Mouse (Mus musculus): ENCODE results near the gene Gpx4. TPM values are rescaled to one million over a fixed set of nuclear protein-coding genes. Genes with fewer than 3 reads are reported as not detected.

The Gpx4 gene
- polyA plus RNA-seq, 1 experiment: 964 TPM

DNA sequence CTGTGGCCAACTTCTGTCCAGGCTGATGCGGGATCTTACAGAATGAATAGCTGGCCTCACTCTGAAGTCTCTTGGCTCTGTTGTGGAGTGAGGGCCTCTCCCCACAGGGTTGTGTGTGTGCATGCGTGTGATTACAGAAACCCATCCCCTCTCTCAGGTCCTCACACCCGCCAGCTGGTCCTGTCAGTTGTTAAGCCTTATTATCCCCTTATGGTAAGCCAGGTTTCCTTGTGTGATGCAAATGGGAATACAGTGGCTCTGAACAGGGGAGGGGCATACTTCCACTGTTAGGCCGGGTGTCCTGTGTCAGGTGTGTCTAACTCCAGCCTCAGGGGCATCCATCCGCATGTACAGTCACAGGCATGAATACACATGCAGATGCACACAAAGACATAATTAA, 1.2 kb upstream of the Gpx4 start:
- TF ChIP-seq POLR2A (IDR thresholded peaks at IDR 0.05; ENCODE audit: borderline replicate concordance, insufficient read depth, low read length) (no peak), CTCF (IDR thresholded peaks at IDR 0.05; ENCODE audit: borderline replicate concordance, insufficient read depth, low read depth, low read length) (no peak)
- Histone ChIP-seq H3K27ac (ENCODE audit: insufficient read depth, low read length) (no peak overlapping the region), H3K27me3 (ENCODE audit: control insufficient read depth, insufficient read depth, low read length) (no peaks in the 10 kb centered on the region), H3K4me1 (ENCODE audit: control insufficient read depth, insufficient read depth, low read length) (no peaks in the 10 kb centered on the region), H3K4me3 (replicated peaks; ENCODE audit: insufficient read depth, low read depth, low read length) (no peak overlapping the region)
- 79% methylated on average over 5 of the region's 5 CpGs for WGBS
- no peak for DNase-seq

DNA sequence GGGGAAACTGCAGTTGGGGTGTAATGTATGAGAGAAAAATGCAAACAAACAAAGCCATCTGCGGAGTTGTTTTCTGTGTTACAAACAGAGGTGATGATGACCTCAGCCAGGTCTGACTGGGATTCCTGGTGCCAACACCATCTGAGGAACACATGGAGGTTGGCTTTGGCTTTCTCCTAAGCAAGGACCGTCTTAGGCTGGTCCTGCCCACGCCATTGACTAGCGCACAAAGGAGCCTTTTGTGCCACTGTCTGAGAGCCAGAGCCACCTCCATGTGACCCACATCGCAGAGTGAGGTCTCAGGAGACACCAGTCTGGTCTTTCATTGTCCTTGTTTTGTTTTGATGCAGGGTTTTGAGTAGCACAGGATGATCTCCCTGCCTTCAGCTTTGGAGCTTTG, 1.4 kb downstream of the Gpx4 start:
- no peaks in the 10 kb centered on the region for H3K4me1 ChIP-seq (ENCODE audit: control insufficient read depth, insufficient read depth, low read length)
- H3K27ac ChIP-seq (ENCODE audit: insufficient read depth, low read length): no peak overlapping the region
- DNase-seq: no peak
- 26% methylated on average over 5 of the region's 5 CpGs for WGBS
- no peak overlapping the region for H3K4me3 ChIP-seq (replicated peaks; ENCODE audit: insufficient read depth, low read depth, low read length)
- H3K27me3 ChIP-seq (ENCODE audit: control insufficient read depth, insufficient read depth, low read length): no peaks in the 10 kb centered on the region
- TF ChIP-seq CTCF (IDR thresholded peaks at IDR 0.05; ENCODE audit: borderline replicate concordance, insufficient read depth, low read depth, low read length) (no peak), POLR2A (IDR thresholded peaks at IDR 0.05; ENCODE audit: borderline replicate concordance, insufficient read depth, low read length) (no peak)

DNA sequence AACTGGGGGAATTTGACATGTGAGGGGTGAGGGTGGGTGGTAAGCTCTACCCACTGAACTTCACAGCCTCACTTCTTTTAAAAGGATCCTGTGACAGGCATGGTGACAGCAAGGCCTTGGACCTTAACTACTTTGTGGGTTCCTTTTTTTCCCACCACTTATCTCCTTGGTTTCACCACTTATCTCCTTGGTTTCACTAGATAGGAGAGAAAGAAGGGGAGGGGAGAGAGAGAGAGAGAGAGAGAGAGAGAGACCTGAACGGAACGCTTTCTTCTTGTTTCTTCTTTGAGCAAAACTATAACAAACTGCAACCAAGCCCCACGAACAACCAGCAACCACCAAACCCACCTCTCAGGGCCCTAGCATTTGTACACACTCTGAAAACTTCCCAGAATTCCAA, 1.9 kb downstream of the Gpx4 start:
- H3K4me1 ChIP-seq (ENCODE audit: control insufficient read depth, insufficient read depth, low read length): no peaks in the 10 kb centered on the region
- no peak for DNase-seq
- H3K27me3 ChIP-seq (ENCODE audit: control insufficient read depth, insufficient read depth, low read length): no peaks in the 10 kb centered on the region
- no peak overlapping the region for H3K4me3 ChIP-seq (replicated peaks; ENCODE audit: insufficient read depth, low read depth, low read length)
- no peak overlapping the region for H3K27ac ChIP-seq (ENCODE audit: insufficient read depth, low read length)
- TF ChIP-seq POLR2A (IDR thresholded peaks at IDR 0.05; ENCODE audit: borderline replicate concordance, insufficient read depth, low read length): no peak
- TF ChIP-seq CTCF (IDR thresholded peaks at IDR 0.05; ENCODE audit: borderline replicate concordance, insufficient read depth, low read depth, low read length): no peak
- 62% methylated on average over 3 of the region's 3 CpGs for WGBS

DNA sequence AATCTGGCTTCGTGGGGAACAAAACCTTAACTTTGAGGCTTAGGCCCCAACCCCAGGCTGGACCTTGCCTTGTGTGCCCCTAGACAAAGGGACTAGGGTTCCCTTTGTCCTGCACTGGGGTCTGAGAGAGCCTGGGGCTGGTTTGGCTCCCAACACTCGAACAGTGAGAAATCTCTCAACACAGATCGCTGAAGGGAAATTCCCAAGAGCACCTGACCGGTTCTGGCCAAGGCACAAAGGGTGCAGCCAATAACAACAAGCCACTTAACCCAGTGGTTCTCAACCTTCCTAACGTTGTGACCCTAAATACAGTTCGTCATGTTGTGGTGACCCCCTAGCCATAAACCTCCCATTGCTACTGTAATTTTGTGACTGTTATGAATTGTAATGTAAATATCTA, 3.3 kb downstream of the Gpx4 start:
- no peak for DNase-seq
- no peak overlapping the region for H3K4me3 ChIP-seq (replicated peaks; ENCODE audit: insufficient read depth, low read depth, low read length)
- peaks cover 1% of the 10 kb centered on the region; the same call in 1 of the 2 replicates for H3K4me1 ChIP-seq (ENCODE audit: control insufficient read depth, insufficient read depth, low read length)
- no peak overlapping the region for H3K27ac ChIP-seq (ENCODE audit: insufficient read depth, low read length)
- WGBS: 53% methylated on average over 6 of the region's 6 CpGs
- H3K27me3 ChIP-seq (ENCODE audit: control insufficient read depth, insufficient read depth, low read length): no peaks in the 10 kb centered on the region
- TF ChIP-seq POLR2A (IDR thresholded peaks at IDR 0.05; ENCODE audit: borderline replicate concordance, insufficient read depth, low read length) (no peak), CTCF (IDR thresholded peaks at IDR 0.05; ENCODE audit: borderline replicate concordance, insufficient read depth, low read depth, low read length) (no peak)

DNA sequence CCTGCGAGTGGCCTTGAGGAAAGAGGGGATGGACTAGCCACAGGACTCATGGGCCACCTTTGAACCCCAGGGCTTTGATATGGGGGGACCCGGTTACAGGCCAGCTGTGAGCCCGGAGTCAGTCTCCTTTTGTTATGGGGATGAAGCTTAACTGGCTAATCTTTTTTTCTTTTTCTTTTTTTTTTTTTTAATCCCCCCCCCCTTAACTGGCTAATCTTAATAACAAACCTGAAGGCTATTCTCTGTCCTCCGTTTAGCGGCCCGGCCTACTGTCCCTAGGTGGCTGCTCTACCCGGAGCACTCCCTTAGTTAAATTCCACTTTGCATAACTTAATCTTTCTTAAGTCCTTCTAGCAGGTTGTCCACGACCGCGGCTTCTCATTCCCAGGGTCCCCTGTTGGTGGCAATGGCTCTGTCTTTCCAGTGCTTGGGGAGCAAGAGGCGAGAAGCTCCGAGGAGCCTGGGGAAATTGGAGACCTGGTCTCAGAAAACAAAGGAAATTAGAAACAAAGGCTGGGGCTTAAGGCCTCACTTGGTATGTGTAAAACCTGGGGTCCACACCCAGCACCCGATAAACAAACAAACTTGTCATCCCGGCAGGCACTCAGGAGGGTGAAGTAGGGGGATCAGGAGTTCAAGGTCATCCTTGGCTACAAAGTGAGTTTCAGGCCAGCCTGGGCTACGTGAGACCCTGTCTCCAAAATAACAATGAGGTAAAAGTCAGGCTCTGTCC, 4.1 kb downstream of the Gpx4 start:
- H3K4me3 ChIP-seq (replicated peaks; ENCODE audit: insufficient read depth, low read depth, low read length): no peak overlapping the region
- DNase-seq: no peak
- 53% methylated on average over 15 of the region's 15 CpGs for WGBS
- H3K27me3 ChIP-seq (ENCODE audit: control insufficient read depth, insufficient read depth, low read length): no peaks in the 10 kb centered on the region
- no peak overlapping the region for H3K27ac ChIP-seq (ENCODE audit: insufficient read depth, low read length)
- TF ChIP-seq POLR2A (IDR thresholded peaks at IDR 0.05; ENCODE audit: borderline replicate concordance, insufficient read depth, low read length) (no peak), CTCF (IDR thresholded peaks at IDR 0.05; ENCODE audit: borderline replicate concordance, insufficient read depth, low read depth, low read length) (no peak)
- H3K4me1 ChIP-seq (ENCODE audit: control insufficient read depth, insufficient read depth, low read length): peaks cover 8% of the 10 kb centered on the region; the same call in 1 of the 2 replicates

GRCm38 (mm10) chr10:80051618-80052373, 4.8 kb downstream of the Gpx4 start:
- peaks cover 8% of the 10 kb centered on the region; the same call in 1 of the 2 replicates for H3K4me1 ChIP-seq (ENCODE audit: control insufficient read depth, insufficient read depth, low read length)
- no peak overlapping the region for H3K27ac ChIP-seq (ENCODE audit: insufficient read depth, low read length)
- DNase-seq: no peak
- no peak overlapping the region for H3K4me3 ChIP-seq (replicated peaks; ENCODE audit: insufficient read depth, low read depth, low read length)
- H3K27me3 ChIP-seq (ENCODE audit: control insufficient read depth, insufficient read depth, low read length): no peaks in the 10 kb centered on the region
- TF ChIP-seq CTCF (IDR thresholded peaks at IDR 0.05; ENCODE audit: borderline replicate concordance, insufficient read depth, low read depth, low read length): no peak
- TF ChIP-seq POLR2A (IDR thresholded peaks at IDR 0.05; ENCODE audit: borderline replicate concordance, insufficient read depth, low read length): no peak
- WGBS: 61% methylated on average over 14 of the region's 14 CpGs

- H3K4me3 ChIP-seq (replicated peaks; ENCODE audit: insufficient read depth, low read depth, low read length): no peak overlapping the region
- 87% methylated on average over 5 of the region's 5 CpGs for WGBS
- DNase-seq: no peak
- H3K27me3 ChIP-seq (ENCODE audit: control insufficient read depth, insufficient read depth, low read length): no peaks in the 10 kb centered on the region
- no peak for TF ChIP-seq CTCF (IDR thresholded peaks at IDR 0.05; ENCODE audit: borderline replicate concordance, insufficient read depth, low read depth, low read length)
- H3K4me1 ChIP-seq (ENCODE audit: control insufficient read depth, insufficient read depth, low read length): peaks cover 11% of the 10 kb centered on the region; the same call in 1 of the 2 replicates
- no peak overlapping the region for H3K27ac ChIP-seq (ENCODE audit: insufficient read depth, low read length)
These were observed 5.4 kb downstream of the Gpx4 start for GRCm38 (mm10) chr10:80052374-80052764.

Measured in cerebellum, adult 2 months (tissue).